Mouse (Mus musculus) MEL (cell line): ENCODE data around the gene Rrp12. TPM values are rescaled to one million over a fixed set of nuclear protein-coding genes. Genes with fewer than 3 reads are reported as not detected.

Experiments
- DNase-seq: peaks from one replicate; pipeline ENCODE4 v3.0.0; 2011; ENCODE audit warnings: low read depth, low spot score
- H3K27ac ChIP-seq: 2 replicates; pipeline ENCODE4 v1.5.1; 2012; ENCODE audit warnings: low read depth, mild to moderate bottlenecking, control low read depth, low read length, moderate library complexity; ENCODE audit not compliant: control insufficient read depth
- H3K27me3 ChIP-seq, 2 experiments: fragments of 150-350 bp in 1 of 2; sonication (generic) in 1 of 2; 2 replicates each; pipeline ENCODE4 v1.6.1; 2012; ENCODE audit warnings: low read length in 2 of 2, mild to moderate bottlenecking in 2 of 2, improper control_type of control experiment in 1 of 2, moderate library complexity in 1 of 2; ENCODE audit not compliant: insufficient read depth in 2 of 2, control insufficient read depth in 1 of 2
- H3K36me3 ChIP-seq, 2 experiments: 2 replicates each; pipeline ENCODE4 v1.6.1; 2012 to 2014; ENCODE audit warnings: low read length in 2 of 2, improper control_type of control experiment in 1 of 2, inconsistent platforms in 1 of 2, mild to moderate bottlenecking in 1 of 2; ENCODE audit not compliant: insufficient read depth in 2 of 2, control insufficient read depth in 1 of 2
- H3K4me1 ChIP-seq, 2 experiments: fragments of 150-350 bp in 1 of 2; sonication (generic) in 1 of 2; 2 replicates each; pipeline ENCODE4 v1.6.1; 2012; ENCODE audit warnings: low read length in 2 of 2, improper control_type of control experiment in 1 of 2, mild to moderate bottlenecking in 1 of 2; ENCODE audit not compliant: insufficient read depth in 2 of 2, control insufficient read depth in 1 of 2
- H3K4me3 ChIP-seq, 2 experiments: fragments of 150-350 bp in 1 of 2; sonication (generic) in 1 of 2; 2 replicates each; pipeline ENCODE4 v1.5.1; 2012; ENCODE audit warnings: low read depth in 2 of 2, low read length in 2 of 2, mild to moderate bottlenecking in 2 of 2, moderate library complexity in 2 of 2, control low read depth in 1 of 2, improper control_type of control experiment in 1 of 2; ENCODE audit not compliant: control insufficient read depth in 1 of 2, insufficient read depth in 1 of 2
- H3K79me2 ChIP-seq: 2 replicates; pipeline ENCODE4 v1.6.1; 2012; ENCODE audit warnings: mild to moderate bottlenecking, low read length, moderate library complexity; ENCODE audit not compliant: control insufficient read depth, poor library complexity, insufficient read depth
- H3K9ac ChIP-seq: 2 replicates; pipeline ENCODE4 v1.6.1; 2012; ENCODE audit warnings: low read depth, mild to moderate bottlenecking, control low read depth, low read length, moderate library complexity; ENCODE audit not compliant: control insufficient read depth, poor library complexity, severe bottlenecking
- H3K9me3 ChIP-seq: fragments of 150-350 bp; sonication (generic); replicated peaks from 2 replicates; pipeline ENCODE4 v1.6.1; 2012; ENCODE audit warnings: mild to moderate bottlenecking, low read length, improper control_type of control experiment, moderate library complexity; ENCODE audit not compliant: insufficient read depth
- CHD1 ChIP-seq: IDR thresholded peaks from 2 replicates; pipeline ENCODE4 v1.6.1; 2012; ENCODE audit warnings: low read depth, mild to moderate bottlenecking, inconsistent platforms, low read length, improper control_type of control experiment
- CHD2 ChIP-seq: IDR thresholded peaks from 2 replicates; pipeline ENCODE4 v1.6.1; 2011; ENCODE audit warnings: low read length, improper control_type of control experiment
- E2F4 ChIP-seq: IDR thresholded peaks from 2 replicates; pipeline ENCODE4 v1.6.1; 2011; ENCODE audit warnings: low read depth, low read length, improper control_type of control experiment, borderline replicate concordance
- GABPA ChIP-seq: IDR thresholded peaks from 2 replicates; pipeline ENCODE4 v1.6.1; 2012; ENCODE audit warnings: low read depth, mild to moderate bottlenecking, inconsistent platforms, low read length, improper control_type of control experiment, moderate library complexity
- GATA1 ChIP-seq: IDR thresholded peaks from 2 replicates; pipeline ENCODE4 v1.6.1; 2011; ENCODE audit warnings: low read depth, low read length, improper control_type of control experiment
- HCFC1 ChIP-seq: IDR thresholded peaks from 2 replicates; pipeline ENCODE4 v1.6.1; 2012; ENCODE audit warnings: low read depth, mild to moderate bottlenecking, inconsistent platforms, low read length, improper control_type of control experiment, moderate library complexity
- JUND ChIP-seq: IDR thresholded peaks from 2 replicates; pipeline ENCODE4 v1.6.1; 2011; ENCODE audit warnings: low read depth, mild to moderate bottlenecking, improper control_type of control experiment, low read length
- MAFK ChIP-seq: IDR thresholded peaks from 2 replicates; pipeline ENCODE4 v1.6.1; 2011; ENCODE audit warnings: low read depth, mild to moderate bottlenecking, low read length, improper control_type of control experiment, borderline replicate concordance
- MAX ChIP-seq: IDR thresholded peaks from 2 replicates; pipeline ENCODE4 v1.6.1; 2011; ENCODE audit warnings: low read length, improper control_type of control experiment
- MAZ ChIP-seq: IDR thresholded peaks from 2 replicates; pipeline ENCODE4 v1.6.1; 2012; ENCODE audit warnings: low read depth, mild to moderate bottlenecking, inconsistent platforms, low read length, improper control_type of control experiment
- MXI1 ChIP-seq: IDR thresholded peaks from 2 replicates; pipeline ENCODE4 v1.6.1; 2011; ENCODE audit warnings: mild to moderate bottlenecking, low read depth, low read length, improper control_type of control experiment
- MYB ChIP-seq: IDR thresholded peaks from 2 replicates; pipeline ENCODE4 v1.6.1; 2011; ENCODE audit warnings: mild to moderate bottlenecking, low read depth, low read length, improper control_type of control experiment
- NELFE ChIP-seq: IDR thresholded peaks from 2 replicates; pipeline ENCODE4 v1.6.1; 2011; ENCODE audit warnings: low read depth, low read length, improper control_type of control experiment
- NRF1 ChIP-seq: IDR thresholded peaks from 2 replicates; pipeline ENCODE4 v1.6.1; 2014; ENCODE audit warnings: low read depth, mild to moderate bottlenecking, inconsistent platforms, low read length, improper control_type of control experiment, moderate library complexity; ENCODE audit not compliant: poor library complexity, insufficient read depth, severe bottlenecking
- POLR2A ChIP-seq, 2 experiments: IDR thresholded peaks; 2 replicates each; pipeline ENCODE4 v1.6.1; 2011 to 2012; ENCODE audit warnings: low read length in 2 of 2, mild to moderate bottlenecking in 2 of 2, control low read depth in 1 of 2, improper control_type of control experiment in 1 of 2, low read depth in 1 of 2, moderate library complexity in 1 of 2; ENCODE audit not compliant: control insufficient read depth in 1 of 2, insufficient read depth in 1 of 2, poor library complexity in 1 of 2
- POLR2AphosphoS2 ChIP-seq: IDR thresholded peaks from 2 replicates; pipeline ENCODE4 v1.6.1; 2011; ENCODE audit warnings: low read length, improper control_type of control experiment
- POLR2AphosphoS5 ChIP-seq: IDR thresholded peaks from 2 replicates; pipeline ENCODE4 v1.6.1; 2012; ENCODE audit warnings: low read depth, borderline replicate concordance, mild to moderate bottlenecking, inconsistent platforms, low read length, moderate library complexity, mixed read lengths
- RAD21 ChIP-seq: IDR thresholded peaks from 2 replicates; pipeline ENCODE4 v1.6.1; 2011; ENCODE audit warnings: mild to moderate bottlenecking, low read depth, low read length, improper control_type of control experiment
- TAL1 ChIP-seq: IDR thresholded peaks from 2 replicates; pipeline ENCODE4 v1.6.1; 2012; ENCODE audit warnings: mild to moderate bottlenecking, inconsistent platforms, low read length, moderate library complexity, mixed read lengths
- TBP ChIP-seq: IDR thresholded peaks from 2 replicates; pipeline ENCODE4 v1.8.0; 2011; ENCODE audit warnings: low read depth, low read length, improper control_type of control experiment
- TCF12 ChIP-seq: IDR thresholded peaks from 2 replicates; pipeline ENCODE4 v1.6.1; 2014; ENCODE audit warnings: low read depth, mild to moderate bottlenecking, inconsistent platforms, low read length, improper control_type of control experiment, moderate library complexity
- USF2 ChIP-seq, 2 experiments: IDR thresholded peaks; 2 replicates each; pipeline ENCODE4 v1.6.1; 2011 to 2012; ENCODE audit warnings: improper control_type of control experiment in 2 of 2, low read length in 2 of 2, borderline replicate concordance in 1 of 2, inconsistent platforms in 1 of 2, low read depth in 1 of 2, mild to moderate bottlenecking in 1 of 2; ENCODE audit not compliant: insufficient read depth in 1 of 2
- ZC3H11A ChIP-seq: IDR thresholded peaks from 2 replicates; pipeline ENCODE4 v1.6.1; 2012; ENCODE audit warnings: low read depth, mild to moderate bottlenecking, inconsistent platforms, low read length, improper control_type of control experiment
- ZKSCAN1 ChIP-seq: IDR thresholded peaks from 2 replicates; pipeline ENCODE4 v1.6.1; 2012; ENCODE audit warnings: low read depth, mild to moderate bottlenecking, inconsistent platforms, low read length, improper control_type of control experiment, moderate library complexity
- polyA plus RNA-seq, 2 experiments: library from polyadenylated mRNA; stranded (reverse) in 1 of 2; unstranded in 1 of 2; fragments of >175 nt in 1 of 2; fragments of >200 nt in 1 of 2; gene quantifications; 2 replicates each; pipeline versions ENCODE4 v1.2.1 to v1.2.4; 2012; ENCODE audit warnings: low replicate concordance in 2 of 2, low read depth in 1 of 2; ENCODE audit not compliant: insufficient read length in 2 of 2, insufficient read depth in 1 of 2, missing spikeins in 1 of 2
- total RNA-seq: library from RNA; depleted of rRNA; stranded (reverse); fragments of 300-350 nt; gene quantifications from 2 replicates; pipeline ENCODE4 v1.2.3, GENCODE M21; 2012

The Rrp12 gene
- total and polyA plus RNA-seq, 3 experiments: 44.5 to 134 (median 106) TPM

- Histone ChIP-seq H3K9me3 (no peaks in the 10 kb centered on the region), H3K9ac (peak overlapping the region; percentile 90), H3K4me3 (peak overlapping the region; percentile 69 to 89), H3K4me1 (peaks cover 22 to 37% of the 10 kb centered on the region in 2 experiments), H3K79me2 (peaks cover 40% of the 10 kb centered on the region), H3K27me3 (no peaks in the 10 kb centered on the region), H3K36me3 (peaks cover 0 to 39% of the 10 kb centered on the region in 2 experiments; a peak in 2 of 4 replicates), H3K27ac (peak overlapping the region; percentile 97)
- DNase-seq: peak; percentile 80
- TF ChIP-seq TCF12 (peak; percentile 2; the same call in 1 of the 2 replicates), POLR2A (IDR thresholded peaks at IDR 0.05; ENCODE audit: control insufficient read depth in 1 of 2, insufficient read depth in 1 of 2, low read depth in 1 of 2, low read length in 2 of 2, poor library complexity in 1 of 2) (peak in 1 of 2 experiments; percentile 39; a peak in 1 of 4 replicates), MAFK (0 out of 2 replicates have a peak, but pooled peaks have one; percentile 19), TAL1 (no peak), CHD2 (no peak), HCFC1 (0 out of 2 replicates have a peak, but pooled peaks have one; percentile 22), CHD1 (no peak; the same call in 1 of the 2 replicates), NELFE (no peak; the same call in 1 of the 2 replicates), POLR2AphosphoS5 (no peak), ZKSCAN1 (no peak), NRF1 (no peak), MYB (0 out of 2 replicates have a peak, but pooled peaks have one; percentile 41), MAZ (no peak; the same call in 1 of the 2 replicates), ZC3H11A (no peak), RAD21 (0 out of 2 replicates have a peak, but pooled peaks have one; percentile 2), GABPA (no peak), POLR2AphosphoS2 (0 out of 2 replicates have a peak, but pooled peaks have one; percentile 38), GATA1 (peak; percentile 45), USF2 (IDR thresholded peaks at IDR 0.05; ENCODE audit: borderline replicate concordance in 1 of 2, insufficient read depth in 1 of 2, low read depth in 1 of 2, low read length in 2 of 2) (no peak), MXI1 (peak; percentile 74), TBP (peak; percentile 72; the same call in 1 of the 2 replicates), MAX (no peak), JUND (no peak), E2F4 (peak; percentile 73; the same call in 1 of the 2 replicates)
Measured at GRCm38 (mm10) chr19:41846366-41847090, 49.4 kb downstream of the Rrp12 start.
